Mouse (Mus musculus): ENCODE results near the gene Tango2.
"Not testable (repeated sequence)": the region's sequence is repeated elsewhere in the genome, so short reads cannot be mapped to it uniquely, and the experiment has no call there.

Gene Tango2

DNA sequence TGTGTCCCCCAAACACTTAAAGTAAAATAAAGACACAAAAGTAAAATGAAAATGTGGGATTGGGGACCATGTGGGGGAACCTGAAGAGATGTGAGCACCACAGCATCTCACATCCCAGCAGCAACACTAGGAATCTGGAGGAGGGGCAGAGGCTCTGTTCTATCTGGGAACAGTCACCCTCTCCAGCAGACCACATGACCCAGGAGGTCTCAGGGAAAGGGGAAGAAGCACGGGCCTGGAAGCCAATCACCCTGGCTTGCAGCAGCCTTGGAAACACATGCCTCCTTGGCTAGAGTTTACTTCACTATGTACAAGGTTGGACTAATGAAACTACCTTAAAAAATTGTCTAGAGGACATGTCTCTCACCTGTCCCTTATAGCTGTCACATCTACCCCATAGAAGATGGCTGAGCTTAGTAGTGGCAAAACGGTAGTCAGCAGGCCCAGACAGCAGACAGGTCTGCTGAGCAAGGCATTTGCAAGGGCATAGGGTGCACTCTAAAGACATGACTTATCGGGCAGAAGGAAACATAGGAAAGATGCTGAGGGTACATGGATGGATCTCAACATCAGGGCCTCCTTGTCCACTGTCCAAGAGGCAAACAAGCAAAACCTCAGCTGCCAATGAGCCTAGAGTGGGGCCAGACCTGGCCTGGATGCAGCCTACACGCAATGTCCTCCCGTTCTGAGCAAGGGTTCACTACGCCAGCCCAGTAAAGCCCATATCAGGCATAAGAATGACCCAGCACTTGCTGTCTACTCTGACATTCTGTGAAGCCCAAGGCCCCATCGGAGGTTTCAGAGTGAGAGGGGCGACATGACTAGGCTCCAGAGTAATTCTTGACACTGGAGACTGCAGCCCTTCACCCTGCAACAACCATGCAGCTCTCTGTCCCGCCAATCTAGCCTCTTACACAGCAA, 5.0 kb downstream of the Tango2 start:
- DNase-seq (ENCODE audit: low read depth, low spot score), result no peak

DNA sequence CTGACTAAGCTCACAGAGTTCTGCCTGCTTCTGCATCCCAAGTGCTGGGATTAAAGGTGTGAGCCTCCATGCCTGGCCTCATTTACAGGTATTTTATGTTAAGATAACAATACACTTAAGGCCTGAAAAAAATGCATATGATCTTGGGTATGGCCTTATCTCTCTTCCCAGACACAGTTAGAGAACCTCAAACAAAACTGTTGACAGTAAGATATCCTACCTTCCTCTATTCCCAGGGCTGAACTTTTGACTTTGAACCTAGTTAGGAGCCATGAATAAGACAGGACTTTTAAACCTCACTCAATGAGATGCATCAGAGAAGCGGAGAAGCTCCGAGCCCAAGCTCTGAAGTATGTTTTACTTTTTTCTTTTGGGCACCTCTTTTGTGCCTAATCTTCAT, 5.8 kb downstream of the Tango2 start:
- no peak for DNase-seq (ENCODE audit: low read depth, low spot score)

DNA sequence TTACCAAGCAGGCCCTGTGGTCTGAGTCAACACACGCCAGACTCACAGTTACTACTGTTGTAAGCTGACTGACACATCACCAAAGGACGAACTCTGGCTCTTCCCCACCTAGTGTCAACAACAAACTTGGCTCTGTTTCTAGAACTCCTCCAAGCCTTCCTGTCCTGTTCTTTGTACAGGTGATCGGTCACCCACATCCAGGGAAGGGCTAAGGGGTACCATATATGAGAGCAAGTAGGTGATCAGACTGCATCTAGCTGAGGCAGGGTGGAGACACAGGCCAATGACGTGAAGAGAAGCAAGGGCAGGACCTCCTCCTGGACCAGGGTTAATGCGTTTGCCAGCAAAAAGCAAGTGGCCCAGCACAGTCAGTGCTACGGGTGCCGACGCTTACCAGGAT, 6.3 kb downstream of the Tango2 start:
- DNase-seq (ENCODE audit: low read depth, low spot score), result no peak

DNA sequence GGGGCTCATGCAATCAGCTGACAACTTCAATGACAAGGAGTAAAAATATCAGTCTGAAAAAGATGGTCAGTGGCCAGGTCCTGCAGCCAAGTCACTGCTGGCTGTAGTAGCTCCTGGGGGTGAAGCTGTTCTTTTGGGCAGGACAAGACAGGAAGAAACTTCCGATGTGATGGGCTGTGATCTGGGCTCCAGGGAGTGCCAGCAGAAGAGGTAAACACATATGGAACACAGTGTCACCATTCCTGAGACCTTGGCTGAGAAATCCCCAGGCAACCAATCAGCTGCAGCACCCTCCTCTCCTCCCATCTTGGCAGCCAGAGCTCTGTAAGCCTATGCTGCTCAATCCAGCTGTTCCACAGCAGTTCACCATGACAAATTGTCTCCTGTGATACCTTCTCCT, 8.0 kb downstream of the Tango2 start:
- DNase-seq (ENCODE audit: low read depth, low spot score), result no peak

DNA sequence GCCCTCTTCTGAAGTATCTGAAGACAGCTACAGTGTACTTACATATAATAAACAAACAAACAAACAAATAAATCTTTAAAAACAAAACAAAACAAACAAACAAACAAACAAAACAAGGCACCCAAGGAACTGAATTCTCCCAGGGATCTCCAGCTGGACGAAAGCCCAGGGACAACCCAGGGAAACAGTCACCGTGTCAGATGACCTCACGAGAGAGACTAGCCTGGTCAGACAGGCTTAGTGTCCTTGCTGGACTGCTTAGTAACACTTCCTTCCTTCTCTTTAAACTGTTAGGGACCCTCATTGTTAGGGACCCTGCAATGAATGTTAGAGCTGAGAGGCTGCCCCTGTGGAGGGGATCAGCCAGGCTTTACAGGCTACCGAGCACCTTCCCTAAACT, 10.6 kb downstream of the Tango2 start:
- no peak for DNase-seq (ENCODE audit: low read depth, low spot score)

DNA sequence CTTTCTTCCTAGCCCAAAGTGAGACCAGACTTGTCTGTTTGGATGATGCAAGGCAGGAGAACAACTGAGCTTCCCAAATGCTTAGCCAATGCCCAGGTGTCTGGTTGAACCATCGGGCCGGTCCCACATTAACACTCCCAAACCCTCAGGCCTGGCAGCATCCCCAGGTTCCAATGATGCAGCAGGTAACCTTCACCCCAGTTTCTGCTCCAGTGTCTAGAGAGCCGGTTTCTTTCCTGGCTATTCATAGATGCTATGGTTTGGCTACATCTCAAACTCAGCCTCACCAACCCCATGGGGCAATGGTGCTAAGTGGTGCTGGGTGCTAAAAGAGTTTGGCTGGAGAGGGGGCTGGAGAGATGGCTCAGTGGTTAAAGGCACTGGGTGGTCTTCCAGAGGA, 11.9 kb downstream of the Tango2 start:
- no peak for DNase-seq (ENCODE audit: low read depth, low spot score)

DNA sequence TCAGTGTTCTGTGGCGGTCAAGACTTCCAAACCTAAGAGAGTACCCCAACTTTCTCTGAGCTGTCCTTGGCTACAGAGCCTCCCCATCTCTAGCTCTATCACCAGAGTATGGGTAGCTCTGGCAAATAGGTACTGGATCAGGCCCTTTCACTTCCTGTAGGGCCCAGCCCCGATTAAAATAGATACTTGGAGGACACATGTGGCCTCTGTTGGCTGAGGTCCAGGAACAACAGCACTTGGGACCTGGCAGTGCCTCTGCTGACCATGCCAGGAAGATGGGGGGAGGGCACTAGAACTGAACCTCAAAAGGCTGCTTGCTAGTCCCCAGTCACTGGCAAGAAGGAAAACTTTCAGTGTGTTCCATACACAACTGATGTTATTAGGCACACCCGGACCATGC, 13.9 kb downstream of the Tango2 start:
- DNase-seq (ENCODE audit: low read depth, low spot score), result no peak

DNA sequence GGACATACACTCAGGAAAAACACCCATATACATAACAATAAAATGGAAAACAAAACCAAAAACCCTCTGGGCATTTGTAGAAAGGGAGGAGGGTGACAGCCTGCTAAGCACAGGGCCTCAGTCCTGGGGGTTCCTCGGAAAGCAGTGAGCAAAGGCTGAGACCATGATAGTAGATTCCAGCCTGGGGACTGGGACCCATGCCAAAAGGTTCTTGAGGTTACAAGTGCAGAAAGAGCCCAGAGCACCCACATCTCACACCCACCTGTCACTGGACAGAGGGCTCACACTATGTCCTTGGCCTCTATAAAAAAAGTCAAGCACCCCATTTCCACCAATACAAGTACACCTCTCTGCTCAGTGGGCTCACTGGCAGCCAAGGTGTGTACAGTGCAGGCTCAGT, 19.4 kb downstream of the Tango2 start:
- DNase-seq (ENCODE audit: low read depth, low spot score), result no peak

DNA sequence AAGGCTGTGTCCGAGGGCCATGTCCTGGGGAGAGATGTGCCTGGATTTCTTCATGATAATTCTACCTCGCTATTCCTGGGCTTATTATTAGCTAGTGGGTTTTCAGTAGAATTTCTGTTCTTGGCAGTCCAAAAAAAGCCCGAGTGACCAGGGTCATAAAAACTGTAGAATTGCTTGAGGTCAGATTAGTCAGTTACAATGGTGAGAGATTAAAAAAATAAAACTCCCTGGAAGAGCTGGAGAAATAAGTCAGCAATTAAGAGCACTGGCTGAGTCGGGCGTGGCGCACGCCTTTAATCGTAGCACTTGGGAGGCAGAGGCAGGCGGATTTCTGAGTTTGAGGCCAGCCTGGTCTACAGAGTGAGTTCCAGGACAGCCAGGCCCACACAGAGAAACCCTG, 20.0 kb downstream of the Tango2 start:
- DNase-seq (ENCODE audit: low read depth, low spot score), result no peak

DNA sequence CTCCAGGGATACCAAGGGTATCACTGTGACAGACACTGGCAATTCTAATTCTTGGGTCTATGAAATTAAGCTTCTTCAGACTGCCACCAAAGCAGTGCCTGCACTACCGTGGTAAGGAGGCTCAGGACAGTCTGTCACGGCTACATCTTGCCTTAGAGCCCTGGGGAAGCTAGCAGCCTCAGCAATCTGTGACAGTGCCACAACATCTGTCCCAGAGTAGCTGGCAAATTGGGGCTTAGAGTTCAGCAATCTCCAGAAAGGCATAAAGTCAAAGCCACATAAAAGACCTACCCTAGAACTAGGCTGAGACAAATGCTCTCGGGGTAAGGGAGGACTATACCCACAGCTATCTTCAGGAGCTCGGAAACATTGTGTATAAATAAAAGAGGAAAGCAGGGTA, 22.2 kb downstream of the Tango2 start:
- no peak for DNase-seq (ENCODE audit: low read depth, low spot score)

DNA sequence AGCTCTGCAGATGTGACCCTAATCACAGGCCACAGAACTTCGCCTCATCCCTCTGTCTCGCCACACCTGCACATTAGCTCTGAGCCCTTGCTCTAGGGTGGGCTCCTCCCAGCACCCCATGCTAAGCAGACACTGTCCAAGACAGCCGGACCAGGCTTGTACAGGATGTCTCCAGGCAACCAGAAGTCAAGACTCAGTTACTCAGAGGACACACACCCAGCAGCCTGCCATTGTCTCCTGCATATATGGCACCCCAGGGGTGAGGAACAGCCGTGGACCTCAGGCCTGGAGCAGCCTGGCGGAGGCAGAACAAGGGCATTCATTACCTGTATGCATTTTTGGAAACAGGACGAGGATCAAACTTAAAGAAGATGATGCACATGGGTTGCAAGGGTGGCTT, 23.9 kb downstream of the Tango2 start:
- DNase-seq (ENCODE audit: low read depth, low spot score), result no peak

DNA sequence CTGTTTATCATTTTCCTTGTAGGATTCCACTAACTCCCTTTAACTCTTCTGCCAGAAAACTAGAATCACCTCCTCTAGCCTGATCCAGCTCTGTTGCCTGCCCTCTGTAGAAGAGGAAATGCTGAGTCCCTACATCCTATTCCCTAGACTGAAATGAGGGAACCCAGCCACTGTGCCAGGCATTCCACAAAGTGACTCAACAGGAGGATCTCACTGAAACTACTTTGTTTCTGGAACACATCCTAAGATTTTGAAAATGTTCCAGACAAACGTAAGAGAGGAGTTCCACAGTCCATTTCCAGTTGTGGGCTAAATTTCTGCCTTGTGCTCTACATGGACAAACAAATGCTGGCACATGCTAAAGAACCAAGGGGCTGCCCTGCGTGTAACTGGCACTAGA, 24.4 kb downstream of the Tango2 start:
- DNase-seq (ENCODE audit: low read depth, low spot score), result no peak

DNA sequence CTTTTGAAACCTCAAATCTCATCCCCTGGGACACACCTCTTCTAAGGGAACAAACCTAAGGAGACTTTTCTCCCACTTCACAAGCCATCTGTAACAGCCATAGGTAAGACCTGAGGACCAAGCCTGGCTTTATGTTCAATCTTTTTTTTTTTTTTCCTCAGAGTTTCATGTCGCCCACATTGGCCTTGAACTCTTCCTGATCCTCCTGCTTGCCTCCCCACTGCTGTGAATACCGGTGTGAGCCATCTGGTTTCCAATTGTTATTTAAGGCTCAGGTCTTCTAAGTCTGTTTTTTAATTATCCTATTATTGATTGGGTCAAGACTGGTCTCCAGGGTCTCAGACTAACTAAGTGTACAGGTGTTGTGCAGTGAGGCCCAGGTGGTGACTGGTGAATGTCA, 26.5 kb downstream of the Tango2 start:
- no peak for DNase-seq (ENCODE audit: low read depth, low spot score)

DNA sequence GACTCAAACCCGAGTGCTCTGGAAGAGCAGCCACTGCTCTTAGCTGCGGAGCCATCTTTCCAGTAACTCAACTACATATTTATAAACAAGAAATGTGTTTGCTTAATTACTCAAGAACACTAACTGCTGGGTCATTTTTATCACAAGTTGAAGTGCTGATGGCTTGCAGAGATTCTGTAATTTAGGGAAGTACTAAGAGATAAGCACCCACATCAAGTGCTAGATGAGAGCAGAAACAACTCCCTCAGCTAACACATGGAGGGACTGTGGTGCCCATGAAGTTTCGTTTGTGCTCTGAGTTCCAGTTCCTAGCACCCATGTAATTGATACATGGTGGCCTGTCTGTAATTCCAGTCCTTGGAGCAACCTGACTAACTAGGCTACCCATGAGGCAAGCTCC, 28.9 kb downstream of the Tango2 start:
- no peak for DNase-seq (ENCODE audit: low read depth, low spot score)

DNA sequence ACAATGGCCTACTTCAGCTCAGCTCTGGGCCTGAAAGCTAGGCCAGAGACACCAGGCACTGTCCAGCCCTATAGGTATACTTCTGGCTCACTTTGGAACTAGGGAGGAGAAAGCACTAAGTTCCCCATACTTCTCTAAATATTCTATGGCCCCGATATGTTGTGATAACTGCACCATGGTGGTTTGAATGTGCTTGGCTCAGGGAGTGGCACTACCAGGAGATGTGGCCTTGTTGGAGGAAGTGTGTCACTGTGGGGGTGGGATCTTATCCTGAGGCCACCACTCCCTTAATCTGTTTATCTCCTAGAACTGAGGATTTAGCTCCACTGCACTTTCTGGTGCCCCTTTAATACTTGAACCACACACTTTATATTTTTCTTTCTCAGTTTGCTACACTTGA, 39.7 kb downstream of the Tango2 start:
- DNase-seq (ENCODE audit: low read depth, low spot score), result no peak

DNA sequence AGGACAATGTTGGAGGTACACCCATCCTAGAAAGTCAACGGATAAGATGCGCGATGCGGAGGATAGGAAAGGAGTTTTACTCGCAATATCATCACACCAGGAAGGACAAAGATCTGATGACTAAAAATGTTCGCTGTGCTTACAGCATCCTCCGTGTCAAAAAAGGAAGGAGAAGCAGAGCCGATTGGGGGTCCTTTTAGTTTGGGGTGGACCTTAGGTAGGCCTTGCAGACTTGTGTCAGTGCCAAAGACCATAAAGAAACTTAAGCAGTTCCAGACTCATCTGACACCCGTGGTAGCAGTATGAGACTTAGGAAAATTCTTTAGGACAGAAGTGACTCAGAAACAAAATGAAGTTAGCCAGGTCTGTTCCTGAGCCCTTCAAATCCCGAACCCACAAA, 58.3 kb downstream of the Tango2 start:
- DNase-seq (ENCODE audit: low read depth, low spot score), result not testable (repeated sequence)

DNA sequence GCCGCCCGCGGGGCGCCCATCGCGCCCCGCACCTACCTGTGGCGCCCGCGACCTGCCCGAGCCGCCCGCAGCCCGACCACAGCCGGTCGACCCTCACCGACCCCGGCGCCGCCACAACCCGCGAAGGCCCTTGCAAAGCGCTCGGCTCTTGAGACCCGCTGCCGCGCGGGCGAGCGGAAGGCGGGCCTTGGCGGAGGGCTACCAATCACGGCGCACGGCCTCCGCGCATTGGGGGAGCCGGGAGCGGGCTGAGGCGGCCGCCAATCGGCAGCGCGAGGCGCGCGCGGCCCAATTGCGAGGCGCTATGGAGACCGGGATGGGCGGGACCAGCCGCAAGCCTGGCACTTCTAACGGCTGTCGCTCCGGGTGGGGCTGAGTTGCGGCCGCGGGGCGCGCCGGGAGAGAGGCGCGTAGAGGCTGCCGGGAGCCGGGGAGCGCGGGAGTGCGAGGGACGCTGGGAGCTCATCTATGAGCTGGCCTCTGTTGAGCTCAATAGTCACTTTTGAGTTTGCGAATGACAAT, 58.8 kb downstream of the Tango2 start, which contains the start of gene Dgcr8:
Gene Dgcr8 (minus strand): TSS at position 180 of the 522 bp plus-strand sequence.
- DNase-seq (ENCODE audit: low read depth, low spot score), result peak; percentile 94

DNA sequence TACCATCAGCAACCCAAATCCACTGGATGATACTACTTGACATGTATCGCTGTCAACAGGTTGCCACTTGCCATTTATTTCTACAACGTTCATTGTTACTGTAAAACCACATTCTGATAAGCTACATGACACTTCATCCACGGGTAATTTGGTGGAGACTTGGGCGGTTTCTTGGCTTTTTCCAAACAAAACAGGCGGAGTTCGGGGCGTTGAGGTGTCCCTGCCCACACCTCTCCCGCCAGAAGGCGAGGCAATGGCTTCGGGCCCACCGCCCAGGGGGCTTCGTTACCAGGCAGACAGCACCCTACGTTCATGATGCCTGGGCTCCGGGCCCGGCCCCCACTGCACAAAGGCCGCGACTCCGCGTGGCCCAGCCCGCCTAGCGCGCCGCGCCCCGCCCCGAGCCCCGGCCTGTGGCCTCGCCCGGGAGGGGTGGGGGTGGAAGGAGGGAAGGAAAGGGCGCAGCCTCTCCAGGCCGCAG, 59.3 kb downstream of the Tango2 start:
- no peak for DNase-seq (ENCODE audit: low read depth, low spot score)

DNA sequence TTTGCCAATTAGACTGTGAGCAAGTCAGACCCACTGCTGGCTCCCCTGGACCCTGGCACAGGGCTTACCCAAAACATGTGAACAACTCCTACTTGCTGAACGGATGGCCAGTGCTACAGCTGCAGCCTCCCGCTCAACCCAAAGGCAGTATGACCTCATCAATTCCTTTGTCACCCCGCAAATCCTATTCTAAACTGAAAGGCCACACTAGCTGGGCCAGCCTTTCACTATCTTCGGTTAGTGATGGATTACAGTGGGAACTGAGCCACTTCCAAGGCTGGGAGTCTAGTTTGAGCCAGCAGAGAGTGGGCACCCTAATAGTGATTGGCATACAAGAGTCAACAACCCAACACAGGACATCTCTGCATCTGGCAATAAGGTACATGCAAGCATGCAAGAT, 59.7 kb downstream of the Tango2 start:
- DNase-seq (ENCODE audit: low read depth, low spot score), result no peak

DNA sequence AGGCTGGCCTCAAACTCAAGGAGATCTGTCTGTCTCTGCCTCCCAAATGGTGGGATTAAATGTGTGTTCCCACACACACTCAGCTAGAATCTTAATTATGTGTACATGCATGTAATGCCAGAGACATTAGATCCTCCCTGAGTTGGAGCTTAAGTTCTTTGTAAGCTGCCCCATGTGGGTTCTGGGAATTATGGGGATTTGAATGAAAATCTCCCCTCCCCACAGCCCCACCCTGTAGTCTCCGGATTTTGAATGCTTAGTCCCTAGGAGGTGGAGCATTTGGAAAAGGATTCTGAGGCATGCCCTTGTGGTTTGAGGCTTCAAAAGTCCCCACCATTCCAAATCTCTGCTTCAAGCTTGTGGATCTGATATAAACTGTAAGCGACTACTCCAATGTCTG, 72.7 kb downstream of the Tango2 start:
- DNase-seq (ENCODE audit: low read depth, low spot score), result peak; percentile 54

DNA sequence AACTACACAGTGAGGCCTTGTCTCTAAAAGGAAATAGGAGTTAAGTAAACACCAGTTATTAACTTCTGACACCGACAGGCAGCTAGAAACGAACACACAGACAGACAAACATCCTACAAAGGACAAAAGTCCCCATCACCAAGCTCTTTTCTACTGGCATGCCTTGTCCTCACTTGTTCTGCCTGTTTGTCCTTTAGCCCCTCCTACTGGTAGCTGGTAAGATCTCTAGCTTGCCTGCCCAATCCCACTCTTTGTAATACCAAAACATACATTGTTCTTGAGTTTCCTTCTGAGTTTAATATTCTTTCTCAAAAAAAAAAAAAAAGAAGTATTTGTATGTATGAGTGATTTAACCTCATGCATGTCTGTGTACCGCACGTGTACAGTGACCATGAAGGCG, 79.7 kb downstream of the Tango2 start:
- no peak for DNase-seq (ENCODE audit: low read depth, low spot score)

DNA sequence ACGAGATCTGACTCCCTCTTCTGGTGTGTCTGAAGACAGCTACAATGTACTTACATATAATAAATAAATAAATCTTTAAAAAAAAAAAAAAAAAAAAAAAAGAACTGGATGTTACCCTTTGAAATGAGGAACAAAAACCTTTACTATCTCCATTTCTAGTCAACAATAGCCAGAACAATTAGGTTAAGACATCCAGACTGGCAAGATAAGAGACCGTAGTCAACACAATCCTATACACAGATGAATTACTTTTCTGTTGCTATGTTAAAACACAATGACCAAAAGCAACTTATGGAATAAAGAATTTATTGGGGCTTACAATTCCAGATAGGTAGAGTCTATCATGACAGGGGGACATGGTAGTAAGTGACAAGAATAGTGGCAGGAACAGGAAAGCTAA, 82.9 kb downstream of the Tango2 start:
- no peak for DNase-seq (ENCODE audit: low read depth, low spot score)

DNA sequence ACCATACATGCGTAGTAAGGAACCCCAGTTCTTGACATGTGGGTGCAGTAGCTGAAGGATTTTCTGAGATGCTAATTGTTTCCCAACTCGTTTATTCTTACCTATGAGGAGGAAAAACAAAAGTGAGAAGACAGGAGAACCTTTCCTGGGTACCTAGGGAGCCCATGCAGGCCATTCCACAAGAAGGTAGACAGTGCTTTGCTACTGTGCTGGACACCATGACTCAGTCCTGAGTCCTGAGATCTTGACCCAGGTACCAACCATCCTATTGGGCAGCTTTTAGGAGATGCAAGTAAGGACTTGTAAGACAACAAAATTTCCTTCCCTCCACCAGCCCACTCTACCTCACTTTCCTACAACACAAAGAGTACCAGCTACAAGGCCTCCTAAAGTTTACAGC, 89.7 kb downstream of the Tango2 start, which contains the start of gene Gm49776:
Gene Gm49776 (minus strand): TSS at position 101 of the 400 bp plus-strand sequence.
- DNase-seq (ENCODE audit: low read depth, low spot score), result no peak

All from retina, postnatal 7 days (tissue).